Mouse (Mus musculus): ENCODE data around the gene Snx30. TPM values are rescaled to one million over a fixed set of nuclear protein-coding genes. Genes with fewer than 3 reads are reported as not detected.

Snx30 gene
- total and polyA plus RNA-seq, 3 experiments = 4.2 to 8.6 TPM; not detected in 1

DNA sequence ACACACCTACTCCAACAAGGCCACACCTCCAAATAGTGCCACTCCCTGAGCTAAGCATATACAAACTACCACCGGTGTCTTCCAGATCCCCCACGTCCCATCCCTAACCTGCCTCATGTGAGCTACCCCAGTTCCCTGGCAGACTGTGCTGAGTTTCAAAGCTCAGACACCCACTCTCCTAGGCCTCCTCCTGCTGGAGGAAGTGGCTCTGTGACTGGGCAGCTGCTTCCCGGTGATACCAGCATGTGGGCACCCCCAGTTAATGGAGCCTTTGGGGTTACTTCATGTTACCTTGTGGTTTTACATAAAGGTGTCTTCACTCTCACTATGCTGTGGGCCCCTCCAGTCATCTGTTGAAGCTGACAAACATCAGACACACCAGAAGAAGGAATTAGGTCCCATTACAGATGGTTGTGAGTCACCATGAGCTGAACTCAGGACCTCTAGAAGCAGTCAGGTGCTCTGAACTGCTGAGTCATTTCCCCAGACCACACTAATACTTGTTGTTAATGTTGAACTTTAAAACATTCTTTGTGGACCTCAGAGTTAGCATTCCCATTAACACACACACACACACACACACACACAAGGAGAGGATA is 89.4 kb downstream of the Snx30 start:
- peak overlapping the region; percentile 27 for H3K27ac ChIP-seq (ENCODE audit: control insufficient read depth, low read depth, low read length)
- peaks cover 0 to 6% of the 10 kb centered on the region in 2 experiments; a peak in 3 of 4 replicates for H3K36me3 ChIP-seq (ENCODE audit: control insufficient read depth in 1 of 2, insufficient read depth in 2 of 2, low read length in 2 of 2)
- no peaks in the 10 kb centered on the region for H3K79me2 ChIP-seq (ENCODE audit: control insufficient read depth, insufficient read depth, low read length, poor library complexity)
- no peak overlapping the region for H3K4me3 ChIP-seq (ENCODE audit: control insufficient read depth in 1 of 2, insufficient read depth in 1 of 2, low read depth in 2 of 2, low read length in 2 of 2)
- H3K9me3 ChIP-seq (replicated peaks; ENCODE audit: insufficient read depth, low read length) = no peaks in the 10 kb centered on the region
- no peak overlapping the region for H3K9ac ChIP-seq (ENCODE audit: control insufficient read depth, low read depth, low read length, poor library complexity, severe bottlenecking)
- no peaks in the 10 kb centered on the region for H3K27me3 ChIP-seq (ENCODE audit: control insufficient read depth in 1 of 2, insufficient read depth in 2 of 2, low read length in 2 of 2)
- peaks cover 6 to 19% of the 10 kb centered on the region in 2 experiments for H3K4me1 ChIP-seq (ENCODE audit: control insufficient read depth in 1 of 2, insufficient read depth in 2 of 2, low read length in 2 of 2)
- peak; percentile 67 for DNase-seq (ENCODE audit: low read depth, low spot score)
- no peak for TF ChIP-seq CHD2 (IDR thresholded peaks at IDR 0.05; ENCODE audit: low read length)
- TF ChIP-seq MEF2A (IDR thresholded peaks at IDR 0.05; ENCODE audit: extremely low read depth, insufficient replicate concordance, low read depth, low read length, poor library complexity, severe bottlenecking) = no peak
- peak; percentile 83 for TF ChIP-seq ETS1 (IDR thresholded peaks at IDR 0.05; ENCODE audit: low read depth, low read length)
- TF ChIP-seq MYC (IDR thresholded peaks at IDR 0.05; ENCODE audit: low read depth, low read length) = 0 out of 2 replicates have a peak, but pooled peaks have one; percentile 16
- TF ChIP-seq EP300 (IDR thresholded peaks at IDR 0.05; ENCODE audit: low read depth in 1 of 2, low read length in 2 of 2) = peak; percentile 48 to 67; a peak in 2 of 4 replicates
- no peak for TF ChIP-seq E2F4 (IDR thresholded peaks at IDR 0.05; ENCODE audit: borderline replicate concordance, low read depth, low read length)
- TF ChIP-seq TCF12 (IDR thresholded peaks at IDR 0.05; ENCODE audit: low read depth, low read length) = peak; percentile 61; the same call in 1 of the 2 replicates
- TF ChIP-seq SIN3A (IDR thresholded peaks at IDR 0.05; ENCODE audit: low read length) = peak; percentile 43; the same call in 1 of the 2 replicates
- TF ChIP-seq SMC3 (IDR thresholded peaks at IDR 0.05; ENCODE audit: low read depth, low read length) = 0 out of 2 replicates have a peak, but pooled peaks have one; percentile 3
- TF ChIP-seq TAL1 (IDR thresholded peaks at IDR 0.05; ENCODE audit: low read length) = peak; percentile 77

DNA sequence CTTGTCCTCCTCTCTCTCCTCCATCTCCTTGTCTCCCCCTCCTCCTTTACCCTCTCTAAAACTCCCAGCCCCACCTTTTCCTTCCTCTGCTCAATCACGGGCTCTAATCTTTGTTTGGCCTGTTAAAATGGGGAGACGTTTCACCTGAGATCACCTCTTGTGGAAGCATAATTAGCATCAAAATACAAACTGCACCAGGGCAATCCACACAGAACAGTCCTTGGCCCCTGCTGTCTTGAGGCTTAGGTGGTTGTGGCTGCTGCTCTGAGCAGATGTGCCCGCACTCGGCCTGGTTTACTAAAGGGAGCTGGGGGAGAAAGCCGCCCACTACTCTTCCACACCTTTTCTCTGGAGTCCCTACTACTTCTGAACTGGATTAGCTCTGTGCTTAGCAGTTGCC is 90.4 kb downstream of the Snx30 start:
- TF ChIP-seq MYB (IDR thresholded peaks at IDR 0.05; ENCODE audit: low read depth, low read length) (no peak), HCFC1 (IDR thresholded peaks at IDR 0.05; ENCODE audit: low read depth, low read length) (no peak), EP300 (IDR thresholded peaks at IDR 0.05; ENCODE audit: low read depth in 1 of 2, low read length in 2 of 2) (no peak), MAX (IDR thresholded peaks at IDR 0.05; ENCODE audit: low read length) (no peak), ZNF384 (IDR thresholded peaks at IDR 0.05; ENCODE audit: low read depth, low read length) (no peak), JUND (IDR thresholded peaks at IDR 0.05; ENCODE audit: low read depth, low read length) (no peak), MXI1 (IDR thresholded peaks at IDR 0.05; ENCODE audit: low read depth, low read length) (no peak)
- peaks cover 0 to 6% of the 10 kb centered on the region in 2 experiments; a peak in 3 of 4 replicates for H3K36me3 ChIP-seq (ENCODE audit: control insufficient read depth in 1 of 2, insufficient read depth in 2 of 2, low read length in 2 of 2)

More for the DNA sequence above, 90.4 kb downstream of the Snx30 start:
- Histone ChIP-seq H3K4me1 (ENCODE audit: control insufficient read depth in 1 of 2, insufficient read depth in 2 of 2, low read length in 2 of 2) (peaks cover 6 to 19% of the 10 kb centered on the region in 2 experiments), H3K9me3 (replicated peaks; ENCODE audit: insufficient read depth, low read length) (no peaks in the 10 kb centered on the region), H3K27ac (ENCODE audit: control insufficient read depth, low read depth, low read length) (no peak overlapping the region), H3K4me3 (ENCODE audit: control insufficient read depth in 1 of 2, insufficient read depth in 1 of 2, low read depth in 2 of 2, low read length in 2 of 2) (no peak overlapping the region), H3K27me3 (ENCODE audit: control insufficient read depth in 1 of 2, insufficient read depth in 2 of 2, low read length in 2 of 2) (no peaks in the 10 kb centered on the region), H3K79me2 (ENCODE audit: control insufficient read depth, insufficient read depth, low read length, poor library complexity) (no peaks in the 10 kb centered on the region), H3K9ac (ENCODE audit: control insufficient read depth, low read depth, low read length, poor library complexity, severe bottlenecking) (no peak overlapping the region)
- no peak for DNase-seq (ENCODE audit: low read depth, low spot score)

Measured in MEL (cell line).